Mouse (Mus musculus) gonadal fat pad, adult 2 months (tissue): Measurements from ENCODE around the gene 1700067K01Rik. TPM values are rescaled to one million over a fixed set of nuclear protein-coding genes. Genes with fewer than 3 reads are reported as not detected.

Experiments
- DNase-seq: peaks from one replicate; pipeline ENCODE4 v3.0.0-alpha.2; 2012; ENCODE audit warnings: low read depth
- polyA plus RNA-seq: library from polyadenylated mRNA; depleted of rRNA; stranded (reverse); fragments of >200 nt; gene quantifications from 2 replicates; pipeline ENCODE4 v1.2.3, GENCODE M21; 2012

The 1700067K01Rik gene
- polyA plus RNA-seq, 1 experiment: 0.28 TPM

GRCm38 (mm10) chr8:84011705-84012498 lies 10.6 kb downstream of the 1700067K01Rik start, which contains the start of gene 2210011C24Rik:
Gene 2210011C24Rik, minus strand, starts transcription at chr8:84012171.
- no peak for DNase-seq

- no peak for DNase-seq
Observed at GRCm38 (mm10) chr8:84012499-84013165, 11.3 kb downstream of the 1700067K01Rik start.

DNA sequence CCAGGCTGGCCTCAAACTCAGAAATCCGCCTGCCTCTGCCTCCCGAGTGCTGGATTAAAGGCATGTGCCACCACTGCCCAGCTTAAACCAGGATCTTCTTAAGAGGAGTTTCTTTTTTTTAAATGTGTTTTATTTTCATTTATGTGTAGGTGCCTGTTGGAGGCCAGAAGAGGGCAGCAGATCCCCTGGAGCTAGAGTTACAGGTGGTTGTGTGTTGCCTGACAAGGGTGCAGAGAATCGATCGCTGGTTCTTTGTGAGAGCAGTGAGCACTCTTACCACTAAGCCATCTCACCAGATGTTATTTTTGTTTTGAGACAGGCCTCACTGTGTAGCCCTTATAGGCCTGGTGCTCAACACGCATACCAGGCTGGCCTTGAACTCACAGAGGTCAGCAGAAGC lies 14.5 kb downstream of the 1700067K01Rik start:
- DNase-seq: no peak

DNA sequence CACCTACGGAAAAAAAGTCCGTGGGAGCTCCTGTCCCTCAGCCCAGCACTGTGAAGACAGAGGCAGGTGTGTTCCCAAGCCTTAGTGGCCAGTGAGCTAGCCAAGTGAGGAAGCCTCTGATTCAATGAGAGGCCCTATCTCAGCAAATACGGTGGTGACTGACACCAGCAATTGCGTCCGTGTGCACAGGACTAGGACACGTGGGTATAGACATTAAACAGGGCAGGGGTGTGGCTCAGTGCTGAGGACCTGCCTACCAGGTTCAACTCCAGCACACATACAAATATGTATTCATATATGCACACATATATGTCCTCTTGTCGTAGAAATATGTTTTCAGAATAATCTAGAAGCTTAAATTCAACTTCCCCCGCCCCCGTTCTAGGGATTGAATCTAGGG lies 18.4 kb downstream of the 1700067K01Rik start:
- DNase-seq: no peak

DNA sequence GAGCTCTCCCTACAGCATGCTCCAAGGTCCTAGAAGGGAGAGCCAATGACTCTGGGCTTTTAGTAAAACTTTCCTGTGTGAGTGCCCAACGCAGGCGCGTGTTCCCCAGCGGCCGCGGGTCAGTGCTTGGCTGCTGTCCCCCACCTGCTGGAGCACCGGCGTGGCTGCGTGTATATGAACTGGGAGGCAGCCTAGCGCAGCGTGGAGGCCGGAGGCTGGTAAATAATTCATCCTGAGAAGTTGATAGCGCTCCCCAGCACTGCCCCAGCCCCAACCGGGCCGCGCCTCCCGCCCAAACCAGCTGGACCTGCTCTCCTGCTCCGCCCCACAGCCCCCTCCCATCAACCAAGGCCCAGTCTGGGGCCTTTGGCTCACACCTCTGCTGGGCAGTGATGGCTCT lies 19.8 kb downstream of the 1700067K01Rik start, which contains the start of gene Palm3:
Gene Palm3 (plus strand): TSS at position 376 of the 400 bp plus-strand sequence.
- DNase-seq: no peak

DNA sequence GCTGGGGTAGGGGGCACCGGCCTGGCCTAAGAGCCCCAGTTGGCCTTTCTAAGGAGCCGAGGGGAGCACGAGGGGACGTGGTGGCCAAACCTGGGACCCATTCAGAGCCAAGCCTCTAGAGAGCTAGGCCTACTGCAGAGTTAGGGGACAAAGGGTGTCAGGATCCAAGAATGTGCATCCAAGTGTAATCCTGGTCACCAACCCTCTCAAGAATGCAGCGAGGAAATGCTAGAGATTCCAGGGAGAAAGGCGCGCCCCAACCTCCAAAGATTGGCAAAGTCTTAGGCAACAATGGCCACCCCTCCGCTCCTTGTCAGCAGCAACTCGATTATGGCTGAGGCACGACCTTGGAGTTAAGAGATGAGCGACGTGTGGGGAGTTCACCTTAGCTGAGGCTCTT lies 20.3 kb downstream of the 1700067K01Rik start:
- DNase-seq: no peak

DNA sequence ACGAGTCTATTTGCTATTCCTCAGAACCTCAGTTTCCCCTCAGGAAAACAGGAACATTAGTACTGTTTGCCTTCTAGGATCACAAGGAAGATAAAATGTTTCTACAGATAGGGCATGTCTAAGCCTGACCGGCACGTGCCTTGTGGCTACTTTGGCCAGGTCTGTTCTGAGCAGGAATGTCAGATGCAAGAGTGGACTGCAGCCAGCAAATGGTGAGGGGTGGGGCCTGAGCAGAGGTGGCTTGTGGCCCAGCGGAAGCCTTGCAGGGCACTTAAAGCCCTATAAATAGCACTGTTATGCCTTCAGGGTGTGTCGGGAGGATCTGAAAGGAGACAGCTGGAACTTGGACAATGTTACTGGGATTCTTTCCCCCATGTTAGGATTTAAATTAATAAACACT lies 21.8 kb downstream of the 1700067K01Rik start:
- DNase-seq: no peak

DNA sequence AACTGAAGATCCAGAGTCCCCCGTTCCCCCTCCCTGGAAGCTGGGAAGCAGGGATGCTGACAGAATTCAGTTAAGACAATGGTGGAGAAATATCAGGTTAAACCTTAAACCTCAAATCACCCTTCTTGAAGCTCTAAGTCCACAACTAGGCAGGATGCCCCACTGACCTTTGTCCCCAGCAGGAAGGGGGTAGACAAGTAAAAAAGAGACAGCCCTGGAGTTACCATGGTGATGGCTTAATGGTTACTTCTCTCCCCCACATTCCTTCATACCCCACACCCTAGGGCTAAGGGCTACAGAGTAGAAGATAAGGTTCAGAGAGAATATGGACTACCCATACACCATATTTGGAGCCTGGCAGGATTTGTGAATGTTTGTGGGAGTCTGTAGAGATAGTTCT lies 22.3 kb downstream of the 1700067K01Rik start:
- no peak for DNase-seq

- DNase-seq: no peak
Observed at GRCm38 (mm10) chr8:84024171-84024570, 22.9 kb downstream of the 1700067K01Rik start.

GRCm38 (mm10) chr8:84025863-84026262 lies 24.6 kb downstream of the 1700067K01Rik start:
- DNase-seq: no peak

- no peak for DNase-seq
Observed at GRCm38 (mm10) chr8:84027449-84027848, 26.1 kb downstream of the 1700067K01Rik start.

- no peak for DNase-seq
Observed at GRCm38 (mm10) chr8:84029272-84029671, 28.0 kb downstream of the 1700067K01Rik start.

- DNase-seq: no peak
Observed at GRCm38 (mm10) chr8:84032777-84033176, 31.5 kb downstream of the 1700067K01Rik start.

DNA sequence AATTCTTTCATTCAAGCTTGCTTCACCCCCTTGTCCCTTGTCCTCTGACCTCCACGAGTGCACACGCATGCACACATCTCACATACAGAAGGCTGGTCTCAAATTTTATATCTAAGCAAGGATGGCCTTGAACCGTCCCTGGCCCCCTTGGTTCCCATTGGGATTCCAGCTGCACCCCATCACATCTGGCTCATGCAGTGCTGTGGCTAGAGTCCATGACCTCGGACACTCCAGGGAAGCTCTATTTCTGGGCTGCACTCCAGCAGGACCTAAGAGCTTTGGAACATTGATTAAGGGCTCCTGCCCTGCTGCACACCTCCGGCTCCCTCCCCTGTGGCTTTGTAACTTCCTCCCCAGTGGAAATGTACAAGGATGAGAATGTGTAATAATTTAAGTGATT lies 36.7 kb downstream of the 1700067K01Rik start:
- DNase-seq: no peak

GRCm38 (mm10) chr8:84039050-84039449 lies 37.7 kb downstream of the 1700067K01Rik start:
- DNase-seq: no peak

GRCm38 (mm10) chr8:84042066-84042947 lies 41.0 kb downstream of the 1700067K01Rik start, which contains the start of gene Il27ra:
Gene Il27ra, minus strand, starts transcription at chr8:84042589.
- DNase-seq: no peak

DNA sequence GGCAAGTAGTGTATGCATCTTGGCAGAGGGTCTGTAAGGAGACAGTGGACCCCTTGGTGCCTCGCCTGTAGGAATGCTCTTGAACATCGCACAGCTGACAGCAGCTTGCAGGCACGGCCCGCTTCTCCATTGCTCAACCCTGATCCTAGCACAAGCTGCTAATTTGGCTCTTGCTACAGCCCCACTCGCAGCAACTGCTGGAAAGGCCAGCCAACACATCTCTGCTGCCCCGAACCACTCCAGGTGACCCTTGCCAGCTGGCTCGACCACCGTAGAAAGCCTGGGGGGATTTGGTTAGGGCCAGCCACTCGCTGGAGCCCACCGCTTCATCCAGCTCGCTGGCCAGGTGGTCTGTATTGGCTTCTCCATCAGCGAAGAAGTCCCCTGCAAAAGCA lies 41.6 kb downstream of the 1700067K01Rik start:
- no peak for DNase-seq

DNA sequence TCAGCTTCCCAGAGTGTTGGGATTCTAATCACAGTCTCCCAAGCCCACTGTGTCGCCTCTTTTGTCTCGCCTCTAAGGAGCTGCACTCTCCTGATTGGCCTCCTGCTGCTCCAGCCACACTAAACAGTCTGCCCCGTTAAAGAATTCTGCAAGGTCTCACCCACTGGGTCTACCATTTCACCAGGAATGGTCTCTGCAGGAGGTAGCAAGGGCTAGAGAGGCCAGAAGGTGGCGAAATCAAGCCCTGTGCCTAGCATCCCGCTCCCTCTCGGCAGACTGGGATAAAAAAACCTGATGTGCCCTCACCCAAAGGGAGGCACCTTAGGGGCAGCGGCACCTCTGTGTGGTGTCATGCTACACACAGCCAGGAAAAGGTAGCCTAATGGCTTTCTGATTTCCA lies 42.8 kb downstream of the 1700067K01Rik start:
- no peak for DNase-seq

- DNase-seq: no peak
Observed at GRCm38 (mm10) chr8:84044900-84045299, 43.6 kb downstream of the 1700067K01Rik start, which contains the start of gene Rln3. Gene Rln3, minus strand, starts transcription at chr8:84045000.

GRCm38 (mm10) chr8:84046505-84046904 lies 45.2 kb downstream of the 1700067K01Rik start:
- DNase-seq: no peak

DNA sequence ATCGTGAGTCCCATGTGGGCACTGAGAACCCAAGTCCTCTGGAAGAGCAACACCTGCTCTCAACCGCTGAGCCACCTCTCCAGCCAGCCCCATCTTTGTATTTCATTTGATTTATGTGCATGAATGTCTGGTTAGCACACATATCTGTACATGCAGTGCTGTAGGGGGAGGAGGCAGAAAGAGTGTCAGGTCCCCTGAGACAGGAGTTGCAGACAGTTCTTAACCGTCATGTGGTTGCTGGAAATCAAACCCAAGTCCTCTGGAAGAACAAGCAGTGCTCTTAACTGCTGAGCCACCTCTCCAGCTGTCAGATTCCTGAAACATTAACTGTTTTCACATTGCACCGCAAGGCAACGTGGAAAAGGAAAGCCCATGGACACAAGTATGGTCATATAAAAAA lies 46.9 kb downstream of the 1700067K01Rik start:
- DNase-seq: no peak

DNA sequence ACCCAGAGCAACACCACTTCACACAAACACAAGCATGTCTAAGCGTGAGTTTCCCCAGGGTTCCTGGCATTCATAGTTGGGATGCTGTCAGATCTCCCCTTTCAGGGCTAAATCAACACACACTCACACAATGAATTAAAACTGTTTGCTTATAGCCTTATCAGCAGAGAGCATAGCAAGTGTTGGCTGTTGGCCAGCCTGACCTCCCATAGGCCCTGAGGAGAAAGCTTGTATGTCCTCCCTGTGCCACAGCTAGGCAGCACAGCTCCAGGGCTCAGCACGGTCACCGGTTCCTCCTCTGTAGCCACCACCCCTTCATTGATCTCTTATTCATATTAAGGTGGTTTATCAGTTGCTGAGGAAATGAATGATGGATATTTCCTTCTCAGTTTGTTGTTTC lies 51.4 kb downstream of the 1700067K01Rik start:
- DNase-seq: no peak
